In the genomic region with DNA sequence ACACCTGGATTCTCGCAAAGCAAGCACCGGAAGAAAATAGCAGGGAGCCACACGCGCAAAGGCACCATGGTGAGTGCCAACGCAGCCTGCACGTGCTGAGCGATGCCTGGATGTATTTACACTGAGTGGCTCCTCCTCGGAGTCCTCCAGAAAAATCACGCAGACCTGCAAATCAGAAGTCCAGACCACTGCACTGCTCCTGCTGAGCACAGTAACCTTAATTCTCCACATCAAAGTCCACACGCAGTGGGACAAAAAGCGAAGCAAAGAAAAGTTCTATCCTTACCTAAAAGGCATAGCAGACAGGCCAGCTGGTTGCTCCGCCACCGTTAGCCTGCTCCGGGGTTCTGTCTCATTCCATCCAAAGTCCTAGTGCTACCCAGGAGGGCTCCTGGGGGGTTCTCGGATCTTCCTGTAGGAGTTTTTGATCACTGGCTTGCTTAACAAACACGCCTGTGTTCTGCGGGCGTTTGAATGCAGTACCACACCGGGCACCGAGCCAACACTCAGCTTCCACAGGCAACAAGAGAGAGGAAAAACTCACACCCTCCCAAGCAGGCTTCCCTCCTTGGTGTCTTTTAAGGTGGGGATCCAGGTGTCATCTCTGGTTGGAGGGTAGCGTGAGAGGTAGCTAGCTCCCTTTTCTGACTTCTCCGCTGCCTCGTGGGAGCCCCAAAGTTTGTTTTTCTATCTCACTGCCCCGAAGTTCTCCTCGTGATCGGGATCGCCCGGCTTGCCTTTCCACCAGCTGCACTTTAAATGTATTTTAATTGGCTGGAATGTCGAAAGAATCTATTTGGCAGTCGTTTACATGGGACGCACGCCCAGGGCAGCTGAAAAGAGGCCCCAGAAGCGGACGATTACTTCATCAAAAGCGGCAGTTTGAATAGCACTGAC, we compare ENCODE assay signal across 8 mouse cellular contexts. TPM values are rescaled to one million over a fixed set of nuclear protein-coding genes. Genes with fewer than 3 reads are reported as not detected.
DNase-seq lines count a peak whose midpoint lies in the region; ATAC-seq and TF ChIP-seq lines count a peak whose summit lies in the region.

A gene (minus strand): TSS at position 769 of the 897 bp plus-strand sequence.

- peaks cover 19% of the 10 kb centered on the region for H3K4me1 ChIP-seq in hindbrain, embryonic 14.5 days (replicated peaks; ENCODE audit: control insufficient read depth, insufficient read depth, low read length)
- peaks cover 17% of the 10 kb centered on the region for H3K4me1 ChIP-seq in lung, embryonic 16.5 days (replicated peaks; ENCODE audit: control insufficient read depth, insufficient read depth, low read length)

- H3K27me3 ChIP-seq in hindbrain, embryonic 14.5 days (ENCODE audit: control insufficient read depth, insufficient read depth, low read length): peaks cover 33% of the 10 kb centered on the region; the same call in 1 of the 2 replicates
- no peaks in the 10 kb centered on the region for H3K27me3 ChIP-seq in lung, embryonic 16.5 days (ENCODE audit: control insufficient read depth, insufficient read depth, low read depth, low read length)

- H3K4me2 ChIP-seq in hindbrain, embryonic 14.5 days (replicated peaks): peak within 1 kb of the TSS; percentile 66
- peak within 1 kb of the TSS; percentile 67 for H3K4me2 ChIP-seq in lung, embryonic 16.5 days (ENCODE audit: low read depth, low read length)

- no peaks in the 10 kb centered on the region for H3K36me3 ChIP-seq in hindbrain, embryonic 14.5 days (replicated peaks; ENCODE audit: control insufficient read depth, insufficient read depth)
- H3K36me3 ChIP-seq in lung, embryonic 16.5 days (ENCODE audit: control insufficient read depth, insufficient read depth, low read length): no peaks in the 10 kb centered on the region

- peak within 1 kb of the TSS; percentile 69 for H3K4me3 ChIP-seq in gastrocnemius, adult 2 months
- peak within 1 kb of the TSS; percentile 31 for H3K4me3 ChIP-seq in hindbrain, embryonic 14.5 days (replicated peaks; ENCODE audit: low read length)
- peak within 1 kb of the TSS; percentile 58 for H3K4me3 ChIP-seq in lung, embryonic 16.5 days (ENCODE audit: low read length)

- peak; percentile 56 for ATAC-seq in common myeloid progenitor, adult 5-6 weeks (replicated peaks; ENCODE audit: low read depth, poor library complexity, severe bottlenecking)
- ATAC-seq in hindbrain, embryonic 14.5 days (ENCODE audit: low FRiP score): peak; percentile 84
- ATAC-seq in lung, embryonic 16.5 days (ENCODE audit: low read depth): peak; percentile 84

- no peaks in the 10 kb centered on the region for H3K9me3 ChIP-seq in hindbrain, embryonic 14.5 days (ENCODE audit: control insufficient read depth, low read length)
- no peaks in the 10 kb centered on the region for H3K9me3 ChIP-seq in lung, embryonic 16.5 days (ENCODE audit: control insufficient read depth, low read length)

- no peak for TF ChIP-seq CTCF in gastrocnemius, adult 2 months (IDR thresholded peaks at IDR 0.05)

- intact Hi-C loops in gastrocnemius, adult 2 months (cut with DNase I): no loop called here

- H3K27ac ChIP-seq in gastrocnemius, adult 2 months: peak within 1 kb of the TSS; percentile 64
- H3K27ac ChIP-seq in hindbrain, embryonic 14.5 days: peak within 1 kb of the TSS; percentile 85
- peak within 1 kb of the TSS; percentile 82 for H3K27ac ChIP-seq in lung, embryonic 16.5 days (ENCODE audit: low read length)

- H3K9ac ChIP-seq in hindbrain, embryonic 14.5 days: peak within 1 kb of the TSS; percentile 42
- H3K9ac ChIP-seq in lung, embryonic 16.5 days (ENCODE audit: low read length): peak within 1 kb of the TSS; percentile 68

- peak; percentile 44 for DNase-seq in R1 (ENCODE audit: low read depth, low spot score)
- peak; percentile 79 for DNase-seq in gastrocnemius, adult 2 months
- DNase-seq in hindbrain, embryonic 14.5 days (ENCODE audit: low spot score): peak; percentile 79
- DNase-seq in layer of hippocampus, postnatal 14 days (ENCODE audit: low spot score in 2 of 2): peak; percentile 70 to 84
- DNase-seq in retina, postnatal 1 day: peak; percentile 93
- DNase-seq in urinary bladder, postnatal 4 days (ENCODE audit: low spot score in 2 of 2): peak; percentile 56 to 68

- WGBS in hindbrain, embryonic 14.5 days: 1% methylated on average over 35 of the region's 35 CpGs
- 2% methylated on average over 35 of the region's 35 CpGs for WGBS in lung, embryonic 16.5 days

RNA-seq across cellular contexts. Expression of the gene that starts here (rescaled TPM):
- total RNA-seq in common myeloid progenitor, adult 5-6 weeks (2017): not detected in 2 replicates
- 1 to 10 TPM in 1 of 2 experiments, under 1 TPM in 1; 0.82 to 1.6 TPM for total RNA-seq in gastrocnemius, adult 2 months (2021)
- polyA plus RNA-seq in hindbrain, embryonic 14.5 days (2014; fragmentation: Nextera tagmentation; extraction: Ambion mirVana): 12.5 and 14.1 TPM in 2 replicates
- total RNA-seq in layer of hippocampus, postnatal 14 days (2021): 10 to 100 TPM; 14.8 to 19.8 TPM
- polyA plus RNA-seq in lung, embryonic 16.5 days (2015; fragmentation: Nextera tagmentation; extraction: Ambion mirVana): 45.0 and 49.6 TPM in 2 replicates

Comparison
In these comparisons a context has a peak if more than half of its experiments do, and no peak if none do; other contexts are left out.
1. Peak in every context shown above with its lines: DNase-seq, ATAC-seq, H3K4me3 ChIP-seq and H3K27ac ChIP-seq.
2. RNA of the gene that starts here (total RNA-seq): 14.8 to 19.8 TPM in layer of hippocampus, postnatal 14 days; 0.82 to 1.6 TPM in gastrocnemius, adult 2 months and not detected in common myeloid progenitor, adult 5-6 weeks; every median in the first group is over 4 times any median in the second.
3. Peak in ATAC-seq in common myeloid progenitor, adult 5-6 weeks; RNA of the gene not detected or under 1 TPM.